Mouse (Mus musculus): ENCODE measurements at regions not wholly inside any gene's neighbourhood (a gene's known extent, or its start where the extent isn't known, plus 50 kb on each side); places are given as distances from the start of the nearest gene placed in this dataset.

DNA sequence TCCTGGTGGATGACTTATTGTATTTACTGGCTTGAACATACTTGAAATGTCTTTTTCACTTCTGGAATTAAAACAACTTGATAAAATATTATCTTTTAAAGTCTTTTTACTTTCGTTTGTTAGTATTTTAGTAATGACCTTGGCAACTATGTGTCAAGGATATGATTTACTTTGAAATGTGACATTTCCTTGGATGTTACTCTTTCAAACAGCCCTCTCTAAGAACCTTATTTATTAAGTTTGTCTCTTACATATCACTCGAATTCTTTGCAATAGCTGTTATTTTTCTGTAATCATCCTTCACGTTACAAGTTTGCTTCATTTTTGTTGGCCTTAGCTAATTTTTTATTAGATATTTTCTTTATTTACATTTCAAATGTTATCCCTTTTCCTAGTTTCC, 469.8 kb downstream of the Eepd1 start:
- no peak for DNase-seq

GRCm38 (mm10) chr9:25959082-25959481, 477.7 kb downstream of the Eepd1 start:
- DNase-seq, result peak; percentile 12

- no peak for DNase-seq
Observed at GRCm38 (mm10) chr9:25985450-25985849, 504.1 kb downstream of the Eepd1 start.

GRCm38 (mm10) chr9:25985920-25986319, 504.6 kb downstream of the Eepd1 start:
- no peak for DNase-seq

DNA sequence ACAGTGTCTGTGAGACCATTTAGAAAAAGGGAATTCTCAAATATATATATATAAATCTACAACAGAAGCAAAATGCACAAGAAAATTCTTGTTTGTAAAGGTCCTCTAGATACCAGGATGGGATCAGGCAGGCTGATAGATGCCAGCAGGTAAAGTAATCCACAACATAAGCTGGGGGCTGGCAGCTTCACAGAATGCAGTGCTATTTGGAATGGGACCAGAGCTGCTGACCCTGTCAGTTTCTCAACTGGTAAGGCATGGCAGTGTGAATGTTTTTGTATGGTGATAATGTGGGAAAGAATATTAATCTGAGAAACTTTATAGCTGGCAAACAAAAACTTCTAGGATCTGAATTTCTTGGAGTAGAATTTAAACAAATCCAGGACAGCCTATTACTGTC, 520.5 kb downstream of the Eepd1 start:
- no peak for DNase-seq
